Mouse (Mus musculus) midbrain, embryonic 16.5 days (tissue): ENCODE data around the gene Krtap16-1. TPM values are rescaled to one million over a fixed set of nuclear protein-coding genes. Genes with fewer than 3 reads are reported as not detected.

Source experiments
- polyA plus RNA-seq: library from polyadenylated mRNA; unstranded; fragments of >200 nt; fragmentation: Nextera tagmentation; extraction: Ambion mirVana; gene quantifications from 2 replicates; pipeline ENCODE4 v1.2.1, GENCODE M21; 2015

Gene Krtap16-1
- polyA plus RNA-seq, 1 experiment from 2014 or later: not detected

Other genes starting within 250 kb of the Krtap16-1 start
- not detected in 2 replicates for gene Gm11595, start 213.7 kb downstream of the Krtap16-1 start, polyA plus RNA-seq
- not detected in 2 replicates for gene Krtap4-8, start 205.9 kb downstream of the Krtap16-1 start, polyA plus RNA-seq
- gene Krtap4-9, start 201.4 kb downstream of the Krtap16-1 start, polyA plus RNA-seq: not detected in 2 replicates
- gene Gm11596, start 193.1 kb downstream of the Krtap16-1 start, polyA plus RNA-seq: not detected in 2 replicates
- gene Gm11569, start 187.7 kb downstream of the Krtap16-1 start, polyA plus RNA-seq: not detected in 2 replicates
- not detected in 2 replicates for gene Gm11554, start 182.2 kb downstream of the Krtap16-1 start, polyA plus RNA-seq
- not detected in 2 replicates for gene Krtap4-13, start 176.7 kb downstream of the Krtap16-1 start, polyA plus RNA-seq
- not detected in 2 replicates for gene Gm11564, start 170.9 kb downstream of the Krtap16-1 start, polyA plus RNA-seq
- gene 2300003K06Rik, start 148.5 kb downstream of the Krtap16-1 start, polyA plus RNA-seq: not detected in 2 replicates
- not detected in 2 replicates for gene Krtap4-16, start 135.0 kb downstream of the Krtap16-1 start, polyA plus RNA-seq
- not detected in 2 replicates for gene Gm11568, start 128.7 kb downstream of the Krtap16-1 start, polyA plus RNA-seq
- gene Gm11559, start 122.1 kb downstream of the Krtap16-1 start, polyA plus RNA-seq: not detected in 2 replicates
- gene Krtap9-1, start 113.2 kb downstream of the Krtap16-1 start, polyA plus RNA-seq: not detected in 2 replicates
- gene Gm11567, start 107.4 kb downstream of the Krtap16-1 start, polyA plus RNA-seq: not detected in 2 replicates
- gene Krtap31-1, start 78.7 kb downstream of the Krtap16-1 start, polyA plus RNA-seq: not detected in 2 replicates
- not detected in 2 replicates for gene Gm11565, start 71.8 kb downstream of the Krtap16-1 start, polyA plus RNA-seq
- not detected in 2 replicates for gene Krtap31-2, start 50.3 kb downstream of the Krtap16-1 start, polyA plus RNA-seq
- not detected in 2 replicates for gene Krtap9-5, start 38.1 kb downstream of the Krtap16-1 start, polyA plus RNA-seq
- gene Krtap29-1, start 7.5 kb downstream of the Krtap16-1 start, polyA plus RNA-seq: not detected in 2 replicates
- 0.84 and 1.4 TPM in 2 replicates for gene Krtap17-1, start 7.4 kb upstream of the Krtap16-1 start, polyA plus RNA-seq
- not detected in 2 replicates for gene Krt33a, start 29.6 kb upstream of the Krtap16-1 start, polyA plus RNA-seq
- gene Krt33b, start 43.3 kb upstream of the Krtap16-1 start, polyA plus RNA-seq: 0.11 TPM in 1 of 2 replicates, not detected in the other
- not detected in 2 replicates for gene Krt34, start 55.0 kb upstream of the Krtap16-1 start, polyA plus RNA-seq
- not detected in 2 replicates for gene Krt31, start 64.0 kb upstream of the Krtap16-1 start, polyA plus RNA-seq
- gene Krt32, start 101.6 kb upstream of the Krtap16-1 start, polyA plus RNA-seq: not detected in 2 replicates
- not detected in 2 replicates for gene Krt35, start 109.6 kb upstream of the Krtap16-1 start, polyA plus RNA-seq
- not detected in 2 replicates for gene Krt36, start 119.0 kb upstream of the Krtap16-1 start, polyA plus RNA-seq
- gene Krt13, start 135.0 kb upstream of the Krtap16-1 start, polyA plus RNA-seq: 0.11 TPM in 1 of 2 replicates, not detected in the other
- gene Krt15, start 149.3 kb upstream of the Krtap16-1 start, polyA plus RNA-seq: 0.31 and 0.40 TPM in 2 replicates
- 2.9 and 3.4 TPM in 2 replicates for gene Krt19, start 162.1 kb upstream of the Krtap16-1 start, polyA plus RNA-seq
- gene Krt9, start 206.6 kb upstream of the Krtap16-1 start, polyA plus RNA-seq: not detected in 2 replicates
- gene Krt14, start 221.0 kb upstream of the Krtap16-1 start, polyA plus RNA-seq: 0.19 and 0.28 TPM in 2 replicates